Comparison of ENCODE assay signal across 24 mouse cellular contexts in the genomic region with DNA sequence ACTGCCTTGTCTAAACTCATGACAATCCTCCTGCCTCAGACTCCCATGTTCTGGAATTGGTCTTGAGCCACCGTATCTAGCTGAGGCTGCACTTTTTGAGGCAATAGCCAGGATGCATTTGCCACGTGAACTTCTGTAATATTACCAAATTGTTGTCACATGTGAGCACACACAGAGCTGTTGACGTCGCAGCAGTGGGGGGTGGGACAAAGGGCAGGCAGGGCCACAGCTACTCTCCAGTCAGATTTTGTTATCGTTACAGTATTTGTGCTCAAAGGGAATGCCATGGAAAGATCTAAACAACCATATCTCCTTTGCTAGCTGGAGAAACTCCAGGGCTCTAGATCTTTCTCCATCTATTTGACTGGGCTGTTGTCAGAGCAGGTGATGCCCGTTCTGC. TPM values are rescaled to one million over a fixed set of nuclear protein-coding genes. Genes with fewer than 3 reads are reported as not detected.
"Had no signal": no experiment of that assay in that cellular context is flagged by ENCODE, and none has a peak within 500 bp of the region (broad histone marks: within the 10 kb centered on the region; RNA-seq: fewer than 3 reads in every experiment).

No protein-coding gene starts in this region.

- H3K9me3 ChIP-seq: heart, embryonic 10.5 days; heart, embryonic 12.5 days; hindbrain, embryonic 10.5 days; hindbrain, embryonic 12.5 days; intestine, embryonic 15.5 days; limb, embryonic 10.5 days; limb, embryonic 12.5 days had no signal

- H3K36me3 ChIP-seq: heart, embryonic 10.5 days; heart, embryonic 12.5 days; hindbrain, embryonic 10.5 days; hindbrain, embryonic 12.5 days; intestine, embryonic 15.5 days; limb, embryonic 10.5 days; limb, embryonic 12.5 days had no signal

- ATAC-seq: hindbrain, embryonic 16.5 days; inflammation-experienced regulatory T-cells, adult 6 months; intestine, embryonic 15.5 days; intestine, postnatal 0 days had no signal

- DNase-seq: gastrocnemius, adult 2 months; gastrocnemius, postnatal 10 days; gastrocnemius, postnatal 25 days; heart, adult 18-20 months; heart, postnatal 10 days; heart, postnatal 4 days; kidney, adult 18-20 months; kidney, adult 8-10 months; kidney, postnatal 10 days; kidney, postnatal 25 days; kidney, postnatal 4 days had no signal

- H3K27me3 ChIP-seq: intestine, embryonic 15.5 days had no signal

- H3K27ac ChIP-seq: gastrocnemius, adult 2 months; heart, embryonic 10.5 days; hindbrain, embryonic 10.5 days; hindbrain, embryonic 12.5 days; hindbrain, embryonic 14.5 days; intestine, embryonic 15.5 days; layer of hippocampus, adult 2 months; left cerebral cortex, adult 2 months; limb, embryonic 10.5 days; limb, embryonic 12.5 days had no signal

- H3K9ac ChIP-seq: heart, embryonic 12.5 days; hindbrain, embryonic 12.5 days; hindbrain, embryonic 14.5 days; intestine, embryonic 15.5 days; limb, embryonic 12.5 days had no signal

- H3K4me2 ChIP-seq: heart, embryonic 12.5 days; hindbrain, embryonic 12.5 days; hindbrain, embryonic 14.5 days; intestine, embryonic 15.5 days; limb, embryonic 12.5 days had no signal

- H3K4me3 ChIP-seq: gastrocnemius, adult 2 months; heart, embryonic 10.5 days; heart, embryonic 12.5 days; hindbrain, embryonic 10.5 days; hindbrain, embryonic 12.5 days; intestine, embryonic 15.5 days; layer of hippocampus, adult 2 months; left cerebral cortex, adult 2 months; limb, embryonic 10.5 days; limb, embryonic 12.5 days had no signal

RNA-seq across cellular contexts. Expression of a gene that starts 1.6 kb away (rescaled TPM):
- polyA plus RNA-seq: inflammation-experienced regulatory T-cells, adult 6 months had no signal
